Mouse (Mus musculus) activated CD4-positive, CD25-positive, alpha-beta regulatory T cell, adult 4 months (primary cell): ENCODE measurements at regions not wholly inside any gene's neighbourhood (a gene's known extent, or its start where the extent isn't known, plus 50 kb on each side); places are given as distances from the start of the nearest gene placed in this dataset.

Experiments used
- ATAC-seq: one replicate; pipeline ENCODE4 v1.8.0; 2017

GRCm38 (mm10) chr7:75923951-75924467, 75.9 kb downstream of the Klhl25 start:
- no peak for ATAC-seq

- peak; percentile 79 for ATAC-seq
These were observed 79.4 kb downstream of the Klhl25 start for GRCm38 (mm10) chr7:75927537-75927936.

- no peak for ATAC-seq
These were observed 95.7 kb downstream of the Klhl25 start for GRCm38 (mm10) chr7:75943844-75944243.

GRCm38 (mm10) chr7:75955671-75956070, 107.6 kb downstream of the Klhl25 start:
- no peak for ATAC-seq

- ATAC-seq: no peak
These were observed 109.3 kb downstream of the Klhl25 start for GRCm38 (mm10) chr7:75957366-75957765.

GRCm38 (mm10) chr7:75959903-75960620, 112.0 kb downstream of the Klhl25 start:
- ATAC-seq: no peak

- ATAC-seq: no peak
These were observed 120.1 kb downstream of the Klhl25 start for GRCm38 (mm10) chr7:75968177-75968576.

- no peak for ATAC-seq
These were observed 122.8 kb downstream of the Klhl25 start for GRCm38 (mm10) chr7:75970914-75971313.

GRCm38 (mm10) chr7:75971706-75972105, 123.6 kb downstream of the Klhl25 start:
- ATAC-seq: no peak

GRCm38 (mm10) chr7:75981560-75981959, 133.4 kb downstream of the Klhl25 start:
- peak; percentile 76 for ATAC-seq

- ATAC-seq: no peak
These were observed 135.1 kb downstream of the Klhl25 start for GRCm38 (mm10) chr7:75983029-75983808.

GRCm38 (mm10) chr7:75983809-75984171, 135.7 kb downstream of the Klhl25 start:
- ATAC-seq: no peak

GRCm38 (mm10) chr7:75998853-75999252, 150.7 kb downstream of the Klhl25 start:
- no peak for ATAC-seq

GRCm38 (mm10) chr7:75999324-75999907, 151.3 kb downstream of the Klhl25 start:
- ATAC-seq: no peak

GRCm38 (mm10) chr7:76001012-76001411, 152.9 kb downstream of the Klhl25 start:
- ATAC-seq: no peak

GRCm38 (mm10) chr7:76008226-76008625, 160.1 kb downstream of the Klhl25 start:
- ATAC-seq: no peak

- peak; percentile 58 for ATAC-seq
These were observed 181.9 kb upstream of the Agbl1 start for GRCm38 (mm10) chr7:76047743-76048142.

- ATAC-seq: no peak
These were observed 180.3 kb upstream of the Agbl1 start for GRCm38 (mm10) chr7:76049342-76049741.

GRCm38 (mm10) chr7:76053843-76054242, 175.8 kb upstream of the Agbl1 start:
- no peak for ATAC-seq

- ATAC-seq: no peak
These were observed 130.5 kb upstream of the Agbl1 start for GRCm38 (mm10) chr7:76099149-76099548.

- ATAC-seq: no peak
These were observed 108.3 kb upstream of the Agbl1 start for GRCm38 (mm10) chr7:76121242-76121844.

GRCm38 (mm10) chr7:76127641-76128111, 102.0 kb upstream of the Agbl1 start:
- no peak for ATAC-seq

GRCm38 (mm10) chr7:76142455-76142854, 87.2 kb upstream of the Agbl1 start:
- no peak for ATAC-seq
